Mouse (Mus musculus) C3H10T1/2 (cell line): ENCODE measurements around the gene Fars2. TPM values are rescaled to one million over a fixed set of nuclear protein-coding genes. Genes with fewer than 3 reads are reported as not detected.

Experiments used
- polyA plus RNA-seq, 2 experiments: library from polyadenylated mRNA; unstranded; fragments of >200 nt; fragmentation: generic; extraction: Trizol; gene quantifications; one replicate each; pipeline ENCODE4 v1.2.1; 2012; ENCODE audit warnings: missing spikeins in 2 of 2

Gene Fars2
- polyA plus RNA-seq = 10 to 100 TPM; 38.0 to 48.2 TPM

GRCm38 (mm10) chr13:36117143-36118014, at the start of gene Fars2, which contains the start of gene Lyrm4:
Gene Fars2 (plus strand): TSS chr13:36117412.
Gene Lyrm4 (minus strand): TSS chr13:36117526.

GRCm38 (mm10) chr13:36734731-36735571, 617.7 kb downstream of the Fars2 start, which contains the start of gene Nrn1:
Gene Nrn1 (minus strand): TSS chr13:36735131.

Other genes starting within 250 kb of the Fars2 start
- gene Rpp40, start 211.1 kb upstream of the Fars2 start, polyA plus RNA-seq = 10 to 100 TPM; 11.2 to 12.7 TPM
- under 1 TPM in 1 of 2 experiments, not detected in 1; 0.01 TPM for gene Ppp1r3g, start 158.6 kb upstream of the Fars2 start, polyA plus RNA-seq
- 10 to 100 TPM in 1 of 2 experiments, 1 to 10 TPM in 1; 5.2 to 10.0 TPM for gene Lyrm4, start 114 bp downstream of the Fars2 start, polyA plus RNA-seq